ENCODE assay signal across 8 mouse cellular contexts in the genomic region with DNA sequence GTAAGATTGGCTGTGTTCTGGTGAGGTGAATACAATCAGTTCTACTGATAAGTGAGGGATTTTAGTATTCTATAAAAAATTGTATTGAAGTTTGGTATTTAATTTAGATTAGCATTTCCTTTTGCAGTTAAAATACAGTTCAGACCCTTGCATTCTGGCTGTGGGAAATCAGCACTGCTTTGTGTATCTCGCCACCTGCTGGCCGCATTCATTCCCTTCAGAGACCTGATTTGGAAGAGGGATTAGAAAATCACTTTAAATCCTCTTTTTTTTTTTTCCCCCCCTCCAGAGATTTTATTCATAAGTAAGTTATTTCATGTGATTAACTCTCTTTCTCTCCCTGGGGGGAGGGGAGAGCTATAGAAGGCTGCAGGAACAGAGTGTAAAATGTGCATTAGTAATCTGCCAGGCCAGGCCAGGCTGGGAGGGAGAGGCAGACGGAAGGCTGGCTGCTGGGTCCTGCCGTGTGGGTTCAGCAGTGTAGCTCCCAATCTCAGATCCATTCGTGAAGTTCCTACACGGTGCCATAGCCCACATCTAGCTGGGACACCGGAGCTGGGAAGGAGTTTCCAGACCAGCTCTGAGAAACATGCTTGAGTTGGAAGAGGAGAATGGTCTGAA. TPM values are rescaled to one million over a fixed set of nuclear protein-coding genes. Genes with fewer than 3 reads are reported as not detected.
DNase-seq lines count a peak whose midpoint lies in the region; ATAC-seq and TF ChIP-seq lines count a peak whose summit lies in the region.

No protein-coding gene starts in this region.

- no peak overlapping the region for H3K4me3 ChIP-seq in bone marrow, adult 2 months (replicated peaks; ENCODE audit: control insufficient read depth, low read depth, low read length)
- no peak overlapping the region for H3K4me3 ChIP-seq in limb, embryonic 14.5 days (replicated peaks; ENCODE audit: low read length)

- H3K9me3 ChIP-seq in limb, embryonic 14.5 days (ENCODE audit: control insufficient read depth, low read length), result peaks cover 4% of the 10 kb centered on the region; the same call in 1 of the 2 replicates

- H3K36me3 ChIP-seq in limb, embryonic 14.5 days (ENCODE audit: control insufficient read depth, insufficient read depth, low read length), result no peaks in the 10 kb centered on the region

- DNase-seq in urinary bladder, adult 18-20 months (ENCODE audit: low spot score in 2 of 2), result peak; percentile 42 to 45
- no peak for DNase-seq in urinary bladder, adult 2 months (ENCODE audit: low spot score)
- DNase-seq in kidney, adult 8-10 months, result peak; percentile 40 to 82
- peak; percentile 78 for DNase-seq in limb, embryonic 14.5 days (ENCODE audit: low spot score)
- DNase-seq in ovary, postnatal 36 days (ENCODE audit: low spot score), result peak; percentile 70

- no peak for TF ChIP-seq POLR2A in bone marrow, adult 2 months (IDR thresholded peaks at IDR 0.05; ENCODE audit: borderline replicate concordance, control insufficient read depth, low read depth, low read length)
- no peak for TF ChIP-seq POLR2A in limb, embryonic 14.5 days (IDR thresholded peaks at IDR 0.05; ENCODE audit: borderline replicate concordance, extremely low read depth, insufficient read depth, insufficient read length)

- no peak overlapping the region for H3K9ac ChIP-seq in limb, embryonic 14.5 days (ENCODE audit: low read depth, low read length, severe bottlenecking)

- H3K4me1 ChIP-seq in bone marrow, adult 2 months (ENCODE audit: control insufficient read depth, insufficient read depth, low read length), result no peaks in the 10 kb centered on the region
- H3K4me1 ChIP-seq in limb, embryonic 14.5 days (ENCODE audit: control insufficient read depth, insufficient read depth, low read length), result no peaks in the 10 kb centered on the region

- no peak overlapping the region for H3K27ac ChIP-seq in bone marrow, adult 2 months (ENCODE audit: control insufficient read depth, insufficient read depth, low read depth, low read length, poor library complexity)
- H3K27ac ChIP-seq in limb, embryonic 14.5 days (replicated peaks; ENCODE audit: low read depth, low read length), result no peak overlapping the region

- WGBS in bone marrow, adult 2 months, result 22% methylated on average over 7 of the region's 7 CpGs
- 21% methylated on average over 7 of the region's 7 CpGs for WGBS in limb, embryonic 14.5 days

- TF ChIP-seq CTCF in bone marrow, adult 2 months (IDR thresholded peaks at IDR 0.05; ENCODE audit: control insufficient read depth, insufficient read depth, low read length), result peak; percentile 62

- H3K27me3 ChIP-seq in limb, embryonic 14.5 days (ENCODE audit: control insufficient read depth, insufficient read depth, low read length), result no peaks in the 10 kb centered on the region

- no peak overlapping the region for H3K4me2 ChIP-seq in limb, embryonic 14.5 days (replicated peaks; ENCODE audit: low read depth, low read length, severe bottlenecking)

- ATAC-seq in erythroid progenitor cell, adult 5-6 weeks (replicated peaks; ENCODE audit: low FRiP score, poor library complexity, severe bottlenecking), result peak; percentile 57; the same call in 1 of the 2 replicates
- ATAC-seq in limb, embryonic 14.5 days (ENCODE audit: low FRiP score, low read depth), result no peak
- ATAC-seq in activated CD4-positive, CD25-positive, alpha-beta regulatory T cell, adult 4 months, result no peak

RNA-seq across cellular contexts. Expression of gene Tnfrsf13b, which starts 34.8 kb away (rescaled TPM):
- 3.5 and 4.3 TPM in 2 replicates for polyA plus RNA-seq in urinary bladder, adult 2 months (2012; rRNA removed)
- 11.5 and 21.8 TPM in 2 replicates for polyA plus RNA-seq in bone marrow, adult 2 months (2011; ENCODE audit: insufficient read depth, insufficient read length, low replicate concordance, missing spikeins)
- 7.1 and 15.1 TPM in 2 replicates for total RNA-seq in erythroid progenitor cell, adult 5-6 weeks (2015; ENCODE audit: low replicate concordance)
- total RNA-seq in erythroid progenitor cell, adult 5-6 weeks (2017; ENCODE audit: low replicate concordance), result 4.0 and 6.5 TPM in 2 replicates
- polyA plus RNA-seq in limb, embryonic 14.5 days (2012; rRNA removed), result 3.8 and 5.1 TPM in 2 replicates
- polyA plus RNA-seq in limb, embryonic 14.5 days (2014; fragmentation: Nextera tagmentation; extraction: Ambion mirVana), result 2.2 and 3.6 TPM in 2 replicates
- polyA plus RNA-seq in activated CD4-positive, CD25-positive, alpha-beta regulatory T cell, adult 4 months (2017; shearing (Covaris generic)), result 10 to 100 TPM; 59.6 to 72.1 TPM
